Mouse (Mus musculus): ENCODE results near the gene Drg1. TPM values are rescaled to one million over a fixed set of nuclear protein-coding genes. Genes with fewer than 3 reads are reported as not detected.
A peak's percentile ranks its signal among the peaks of the same experiment; 100 is the strongest.
"Not testable (repeated sequence)": the region's sequence is repeated elsewhere in the genome, so short reads cannot be mapped to it uniquely, and the experiment has no call there.

The Drg1 gene
- polyA plus RNA-seq, 1 experiment from 2014 or later: 159 TPM

- H3K36me3 ChIP-seq; H3K4me1 ChIP-seq (replicated peaks); H3K4me3 ChIP-seq (replicated peaks); H3K9me3 ChIP-seq (replicated peaks); H3K4me2 ChIP-seq; H3K27ac ChIP-seq; H3K9ac ChIP-seq; DNase-seq; H3K27me3 ChIP-seq; ATAC-seq (ENCODE audit: low read depth): not testable (repeated sequence)
- WGBS (ENCODE audit: insufficient replicate concordance): 69% methylated on average over 2 of the region's 2 CpGs
Observed at GRCm38 (mm10) chr11:3163122-3163521, 103.1 kb downstream of the Drg1 start.

- not testable (repeated sequence) for H3K9me3 ChIP-seq (replicated peaks); H3K27ac ChIP-seq; H3K27me3 ChIP-seq; H3K4me3 ChIP-seq (replicated peaks); H3K4me1 ChIP-seq (replicated peaks); H3K36me3 ChIP-seq; H3K4me2 ChIP-seq; H3K9ac ChIP-seq
- ATAC-seq (ENCODE audit: low read depth) (peak; percentile 37), DNase-seq (peak; percentile 34)
- 53% methylated on average over 5 of the region's 5 CpGs for WGBS (ENCODE audit: insufficient replicate concordance)
Observed at GRCm38 (mm10) chr11:3162236-3162897, 103.8 kb downstream of the Drg1 start.

- not testable (repeated sequence) for ATAC-seq (ENCODE audit: low read depth); H3K4me1 ChIP-seq (replicated peaks); H3K9me3 ChIP-seq (replicated peaks); H3K27me3 ChIP-seq; H3K4me3 ChIP-seq (replicated peaks); H3K27ac ChIP-seq; H3K9ac ChIP-seq; H3K36me3 ChIP-seq; H3K4me2 ChIP-seq
- WGBS (ENCODE audit: insufficient replicate concordance): 28% methylated on average over 1 of the region's 2 CpGs
- DNase-seq: peak; percentile 33
Observed at GRCm38 (mm10) chr11:3161370-3161769, 104.8 kb downstream of the Drg1 start.

- DNase-seq; H3K9me3 ChIP-seq (replicated peaks); H3K27ac ChIP-seq; H3K4me1 ChIP-seq (replicated peaks); H3K9ac ChIP-seq; H3K27me3 ChIP-seq; H3K4me3 ChIP-seq (replicated peaks); ATAC-seq (ENCODE audit: low read depth); H3K4me2 ChIP-seq; H3K36me3 ChIP-seq: not testable (repeated sequence)
- 67% methylated on average over 4 of the region's 4 CpGs for WGBS (ENCODE audit: insufficient replicate concordance)
Observed at GRCm38 (mm10) chr11:3158800-3159199, 107.4 kb downstream of the Drg1 start.

GRCm38 (mm10) chr11:3157996-3158395, 108.2 kb downstream of the Drg1 start:
- DNase-seq; H3K4me2 ChIP-seq; H3K27me3 ChIP-seq; H3K4me3 ChIP-seq (replicated peaks); H3K36me3 ChIP-seq; H3K27ac ChIP-seq; H3K4me1 ChIP-seq (replicated peaks); H3K9ac ChIP-seq; ATAC-seq (ENCODE audit: low read depth): not testable (repeated sequence)
- peaks cover 12% of the 10 kb centered on the region; the same call in 1 of the 2 replicates for H3K9me3 ChIP-seq (replicated peaks)
- 80% methylated on average over 6 of the region's 6 CpGs for WGBS (ENCODE audit: insufficient replicate concordance)

- H3K4me3 ChIP-seq (replicated peaks); H3K4me2 ChIP-seq; H3K27me3 ChIP-seq; H3K9ac ChIP-seq; DNase-seq; ATAC-seq (ENCODE audit: low read depth); H3K9me3 ChIP-seq (replicated peaks); H3K27ac ChIP-seq; H3K4me1 ChIP-seq (replicated peaks); H3K36me3 ChIP-seq: not testable (repeated sequence)
- WGBS (ENCODE audit: insufficient replicate concordance): 68% methylated on average over 2 of the region's 3 CpGs
Observed at GRCm38 (mm10) chr11:3156991-3157390, 109.2 kb downstream of the Drg1 start.

GRCm38 (mm10) chr11:3153666-3154397, 112.4 kb downstream of the Drg1 start:
- H3K9ac ChIP-seq; H3K27ac ChIP-seq; H3K4me1 ChIP-seq (replicated peaks); H3K4me3 ChIP-seq (replicated peaks); H3K27me3 ChIP-seq; H3K4me2 ChIP-seq; DNase-seq; H3K9me3 ChIP-seq (replicated peaks): not testable (repeated sequence)
- H3K36me3 ChIP-seq: peaks cover 12% of the 10 kb centered on the region; the same call in 1 of the 2 replicates
- WGBS (ENCODE audit: insufficient replicate concordance): 57% methylated on average over 1 of the region's 1 CpGs
- ATAC-seq (ENCODE audit: low read depth): peak; percentile 39

- not testable (repeated sequence) for DNase-seq; H3K9me3 ChIP-seq (replicated peaks); H3K27ac ChIP-seq; H3K4me1 ChIP-seq (replicated peaks); H3K27me3 ChIP-seq; H3K4me2 ChIP-seq; H3K9ac ChIP-seq; H3K4me3 ChIP-seq (replicated peaks)
- 79% methylated on average over 4 of the region's 4 CpGs for WGBS (ENCODE audit: insufficient replicate concordance)
- peaks cover 12% of the 10 kb centered on the region; the same call in 1 of the 2 replicates for H3K36me3 ChIP-seq
- peak; percentile 6; the same call in 1 of the 2 replicates for ATAC-seq (ENCODE audit: low read depth)
Observed at GRCm38 (mm10) chr11:3151358-3151757, 114.9 kb downstream of the Drg1 start.

GRCm38 (mm10) chr11:3150677-3151003, 115.6 kb downstream of the Drg1 start:
- H3K9me3 ChIP-seq (replicated peaks); H3K4me2 ChIP-seq; H3K27ac ChIP-seq; DNase-seq; H3K27me3 ChIP-seq; H3K9ac ChIP-seq; ATAC-seq (ENCODE audit: low read depth); H3K4me1 ChIP-seq (replicated peaks); H3K4me3 ChIP-seq (replicated peaks): not testable (repeated sequence)
- WGBS (ENCODE audit: insufficient replicate concordance): 87% methylated on average over 12 of the region's 12 CpGs
- H3K36me3 ChIP-seq: peaks cover 12% of the 10 kb centered on the region; the same call in 1 of the 2 replicates

- not testable (repeated sequence) for ATAC-seq (ENCODE audit: low read depth); DNase-seq; H3K4me1 ChIP-seq (replicated peaks)
Observed at GRCm38 (mm10) chr11:3150003-3150676, 116.1 kb downstream of the Drg1 start.

GRCm38 (mm10) chr11:3149471-3149870, 116.7 kb downstream of the Drg1 start:
- not testable (repeated sequence) for DNase-seq; H3K4me2 ChIP-seq; H3K27ac ChIP-seq; H3K27me3 ChIP-seq; ATAC-seq (ENCODE audit: low read depth); H3K9ac ChIP-seq; H3K4me1 ChIP-seq (replicated peaks); H3K4me3 ChIP-seq (replicated peaks); H3K9me3 ChIP-seq (replicated peaks)
- H3K36me3 ChIP-seq: peaks cover 12% of the 10 kb centered on the region; the same call in 1 of the 2 replicates
- WGBS (ENCODE audit: insufficient replicate concordance): 88% methylated on average over 4 of the region's 4 CpGs

More at GRCm38 (mm10) chr11:3150003-3150676, 116.1 kb downstream of the Drg1 start:
- peaks cover 12% of the 10 kb centered on the region; the same call in 1 of the 2 replicates for H3K36me3 ChIP-seq
- H3K27ac ChIP-seq; H3K9ac ChIP-seq; H3K4me3 ChIP-seq (replicated peaks); H3K9me3 ChIP-seq (replicated peaks); H3K27me3 ChIP-seq; H3K4me2 ChIP-seq: not testable (repeated sequence)
- 87% methylated on average over 24 of the region's 24 CpGs for WGBS (ENCODE audit: insufficient replicate concordance)

Measured in liver, embryonic 13.5 days (tissue).